Mouse (Mus musculus): ENCODE measurements around the gene Sema3a. TPM values are rescaled to one million over a fixed set of nuclear protein-coding genes. Genes with fewer than 3 reads are reported as not detected.
A peak's percentile ranks its signal among the peaks of the same experiment; 100 is the strongest.

The Sema3a gene
- polyA plus RNA-seq, 1 experiment from 2014 or later: 21.1 TPM

DNA sequence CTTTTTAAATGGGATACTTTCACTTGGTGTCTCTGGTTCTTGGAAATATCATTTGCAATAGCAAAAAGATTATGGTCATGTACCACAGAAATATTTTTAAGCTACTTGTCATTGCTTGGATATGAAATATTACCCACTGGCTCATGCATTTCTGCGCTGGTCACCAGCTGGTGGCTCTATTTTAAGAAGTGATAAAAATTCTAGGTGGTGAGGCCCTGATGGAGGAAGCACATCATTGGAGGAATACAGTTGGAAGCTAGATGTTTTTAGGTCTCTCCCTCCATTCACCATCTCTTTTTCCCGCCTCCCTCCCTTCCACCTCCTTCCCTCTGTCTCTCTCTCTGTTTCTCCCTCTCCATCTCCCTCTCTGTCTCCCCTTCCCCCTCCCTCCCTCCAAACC lies 57.0 kb downstream of the Sema3a start:
- H3K9ac ChIP-seq: no peak overlapping the region
- H3K4me3 ChIP-seq: no peak overlapping the region
- WGBS: 93% methylated on average over 2 of the region's 2 CpGs
- H3K4me1 ChIP-seq: no peaks in the 10 kb centered on the region
- ATAC-seq (ENCODE audit: low FRiP score, low read depth): no peak
- H3K9me3 ChIP-seq: no peaks in the 10 kb centered on the region
- no peak overlapping the region for H3K4me2 ChIP-seq (replicated peaks)
- H3K27ac ChIP-seq: no peak overlapping the region
- no peaks in the 10 kb centered on the region for H3K36me3 ChIP-seq
- no peaks in the 10 kb centered on the region for H3K27me3 ChIP-seq (replicated peaks)

DNA sequence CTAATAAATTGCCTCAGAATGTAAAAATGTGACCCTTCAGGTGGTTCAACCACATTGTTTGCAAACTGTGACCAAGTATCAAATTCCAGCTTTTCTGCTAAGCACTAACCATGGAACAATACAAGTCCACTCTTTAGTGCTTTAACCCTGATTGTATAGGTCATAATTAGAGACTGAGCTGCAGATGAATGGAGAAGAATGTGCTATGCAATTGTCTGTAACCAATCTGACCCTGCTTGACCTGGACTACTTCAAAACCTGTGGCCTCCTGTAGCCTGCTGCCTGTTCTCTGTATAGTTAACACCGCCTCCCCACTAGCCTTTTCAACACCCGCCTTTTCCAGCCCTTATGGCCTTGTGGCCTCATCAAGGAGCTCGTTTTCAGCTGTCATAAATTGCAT lies 72.7 kb downstream of the Sema3a start:
- no peaks in the 10 kb centered on the region for H3K9me3 ChIP-seq
- 7% methylated on average over 3 of the region's 3 CpGs for WGBS
- no peak for ATAC-seq (ENCODE audit: low FRiP score, low read depth)

DNA sequence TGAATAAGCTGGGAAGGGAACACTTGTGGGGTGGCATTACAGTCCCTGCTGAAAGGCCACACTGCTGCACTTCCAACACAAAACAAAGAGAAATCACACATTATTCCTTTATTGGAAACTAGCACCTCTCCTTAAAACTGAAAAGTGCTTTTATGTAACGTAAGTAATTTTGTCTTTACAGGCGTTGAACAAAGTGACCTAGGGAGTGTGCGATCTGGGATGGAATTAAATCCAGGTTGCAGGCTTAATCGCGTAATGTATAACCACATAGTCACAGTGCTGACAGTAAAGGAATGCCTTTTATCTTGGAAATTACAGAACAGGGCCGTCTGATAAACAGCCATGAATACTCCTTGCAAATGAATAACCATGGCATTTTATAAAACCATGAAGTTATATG lies 74.5 kb downstream of the Sema3a start:
- Histone ChIP-seq H3K27me3 (replicated peaks) (no peaks in the 10 kb centered on the region), H3K27ac (no peak overlapping the region), H3K9me3 (no peaks in the 10 kb centered on the region), H3K9ac (no peak overlapping the region), H3K4me3 (no peak overlapping the region), H3K4me1 (no peaks in the 10 kb centered on the region), H3K4me2 (replicated peaks) (no peak overlapping the region), H3K36me3 (no peaks in the 10 kb centered on the region)
- WGBS: 75% methylated on average over 6 of the region's 6 CpGs
- no peak for ATAC-seq (ENCODE audit: low FRiP score, low read depth)

More for the DNA sequence above, 72.7 kb downstream of the Sema3a start:
- Histone ChIP-seq H3K27me3 (replicated peaks) (no peaks in the 10 kb centered on the region), H3K36me3 (no peaks in the 10 kb centered on the region), H3K4me2 (replicated peaks) (no peak overlapping the region), H3K27ac (no peak overlapping the region), H3K4me3 (no peak overlapping the region), H3K9ac (no peak overlapping the region), H3K4me1 (no peaks in the 10 kb centered on the region)

DNA sequence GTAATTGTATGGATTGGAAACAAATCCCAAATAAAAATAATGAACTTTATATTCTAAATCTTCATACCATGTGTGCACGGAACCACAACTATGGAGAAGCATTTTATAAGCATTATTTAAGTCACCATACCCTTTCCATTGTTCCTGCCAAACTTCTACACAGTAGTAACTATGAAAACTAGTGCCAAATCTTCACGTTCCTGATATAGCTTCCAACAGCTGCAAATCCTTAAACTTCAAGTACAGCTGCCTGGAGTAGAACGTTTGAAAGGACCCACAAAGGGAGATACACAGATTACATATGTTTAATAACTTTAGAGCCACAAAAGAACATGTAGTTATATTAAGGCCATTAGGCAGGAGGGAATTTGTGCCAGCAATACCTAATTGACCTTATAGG lies 130.1 kb downstream of the Sema3a start:
- H3K4me2 ChIP-seq (replicated peaks): no peak overlapping the region
- H3K9me3 ChIP-seq: no peaks in the 10 kb centered on the region
- no peaks in the 10 kb centered on the region for H3K4me1 ChIP-seq
- WGBS: 80% methylated on average over 3 of the region's 3 CpGs
- H3K4me3 ChIP-seq: no peak overlapping the region
- no peaks in the 10 kb centered on the region for H3K27me3 ChIP-seq (replicated peaks)
- ATAC-seq (ENCODE audit: low FRiP score, low read depth): no peak
- H3K36me3 ChIP-seq: no peaks in the 10 kb centered on the region
- H3K27ac ChIP-seq: no peak overlapping the region
- H3K9ac ChIP-seq: no peak overlapping the region

DNA sequence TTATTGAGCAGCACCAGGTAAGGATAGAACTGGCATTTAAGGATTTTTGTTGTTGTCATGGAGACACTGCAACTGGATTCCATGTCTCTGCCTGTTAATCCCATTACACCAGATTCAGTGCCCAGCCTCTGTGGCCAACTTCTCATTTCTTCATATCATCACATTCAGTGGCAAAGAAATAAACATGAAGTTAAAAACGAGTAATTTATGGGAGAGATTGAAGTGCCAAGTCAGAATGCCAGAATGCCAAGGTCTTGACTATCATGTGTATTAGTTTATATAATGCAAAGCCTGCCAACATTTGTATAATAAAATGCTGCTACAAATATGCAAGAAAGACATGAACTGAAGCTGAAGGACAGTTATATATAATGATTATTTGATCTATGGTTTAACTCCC lies 131.1 kb downstream of the Sema3a start:
- no peaks in the 10 kb centered on the region for H3K36me3 ChIP-seq
- H3K27ac ChIP-seq: no peak overlapping the region
- no peaks in the 10 kb centered on the region for H3K27me3 ChIP-seq (replicated peaks)
- H3K4me1 ChIP-seq: no peaks in the 10 kb centered on the region
- H3K4me3 ChIP-seq: no peak overlapping the region
- ATAC-seq (ENCODE audit: low FRiP score, low read depth): no peak
- WGBS: 76% methylated on average over 1 of the region's 1 CpGs
- H3K4me2 ChIP-seq (replicated peaks): no peak overlapping the region
- no peak overlapping the region for H3K9ac ChIP-seq
- no peaks in the 10 kb centered on the region for H3K9me3 ChIP-seq

DNA sequence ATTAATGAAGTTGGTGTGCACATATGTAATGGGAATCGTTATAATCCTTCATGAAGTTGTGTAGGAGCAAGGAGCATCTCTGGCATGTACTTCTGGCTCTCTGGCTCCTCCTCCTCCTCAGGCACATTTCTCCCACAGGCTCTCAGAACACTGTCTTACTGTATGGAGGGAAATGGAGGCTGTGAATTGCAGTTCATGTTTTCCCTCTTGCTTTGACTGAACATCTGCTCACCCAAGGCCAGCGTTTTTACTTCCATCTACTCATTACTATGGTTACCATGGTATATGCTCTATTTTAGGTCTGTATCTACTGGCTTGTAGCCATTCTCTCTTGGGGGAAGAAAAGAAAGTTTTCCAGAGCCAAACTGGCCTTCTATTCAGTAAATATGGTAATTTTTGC lies 137.9 kb downstream of the Sema3a start:
- ATAC-seq (ENCODE audit: low FRiP score, low read depth): peak; percentile 59; the same call in 1 of the 2 replicates
- Histone ChIP-seq H3K4me1 (no peaks in the 10 kb centered on the region), H3K9ac (no peak overlapping the region), H3K9me3 (no peaks in the 10 kb centered on the region), H3K36me3 (no peaks in the 10 kb centered on the region), H3K27ac (no peak overlapping the region), H3K4me3 (no peak overlapping the region), H3K4me2 (replicated peaks) (no peak overlapping the region), H3K27me3 (replicated peaks) (no peaks in the 10 kb centered on the region)
- 74% methylated on average over 2 of the region's 2 CpGs for WGBS

DNA sequence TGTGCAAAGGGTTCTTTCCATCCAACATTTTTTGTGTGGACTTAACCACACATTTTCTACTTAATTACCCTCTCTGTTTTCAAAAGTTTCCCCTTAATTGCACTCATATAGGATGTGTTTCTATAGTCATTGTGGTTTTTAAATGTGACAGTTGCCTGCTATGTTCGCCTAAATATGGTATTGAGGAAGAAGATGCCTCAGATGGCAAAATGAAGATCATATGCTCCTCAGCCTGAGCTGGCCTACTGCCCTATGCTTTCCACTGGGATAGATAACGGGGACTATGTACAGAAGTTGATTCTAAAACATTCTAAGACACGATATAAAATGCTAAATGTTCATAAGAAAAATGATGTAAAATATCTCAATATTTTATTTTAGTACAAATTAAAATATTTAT lies 138.3 kb downstream of the Sema3a start:
- H3K4me1 ChIP-seq: no peaks in the 10 kb centered on the region
- ATAC-seq (ENCODE audit: low FRiP score, low read depth): peak; percentile 17; the same call in 1 of the 2 replicates
- H3K9ac ChIP-seq: no peak overlapping the region
- no peaks in the 10 kb centered on the region for H3K27me3 ChIP-seq (replicated peaks)
- 71% methylated on average over 3 of the region's 3 CpGs for WGBS
- no peak overlapping the region for H3K27ac ChIP-seq
- H3K36me3 ChIP-seq: no peaks in the 10 kb centered on the region
- no peak overlapping the region for H3K4me3 ChIP-seq
- H3K9me3 ChIP-seq: no peaks in the 10 kb centered on the region
- H3K4me2 ChIP-seq (replicated peaks): no peak overlapping the region

DNA sequence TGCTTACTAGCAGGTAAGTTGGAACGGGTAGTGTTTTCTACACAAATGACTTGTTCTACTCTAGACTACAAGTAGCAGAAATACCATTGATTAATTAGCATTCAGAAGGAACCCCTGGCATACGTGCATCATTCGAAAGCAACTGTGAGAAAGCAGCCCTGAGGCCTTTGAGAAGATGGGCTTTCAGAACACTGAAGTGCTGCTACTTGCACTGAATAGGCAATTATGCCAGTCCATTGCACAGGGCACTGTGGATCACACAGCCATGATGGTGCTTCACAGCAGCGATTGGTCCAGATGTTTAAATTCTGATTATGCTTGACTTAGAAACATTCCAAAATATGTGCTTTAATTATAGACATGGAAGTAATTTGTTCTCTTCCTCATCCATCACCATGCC lies 187.5 kb downstream of the Sema3a start:
- WGBS: 26% methylated on average over 4 of the region's 4 CpGs
- Histone ChIP-seq H3K4me3 (no peak overlapping the region), H3K27me3 (replicated peaks) (no peaks in the 10 kb centered on the region), H3K27ac (no peak overlapping the region), H3K9me3 (no peaks in the 10 kb centered on the region), H3K36me3 (no peaks in the 10 kb centered on the region), H3K9ac (no peak overlapping the region), H3K4me2 (replicated peaks) (no peak overlapping the region), H3K4me1 (peaks cover 4% of the 10 kb centered on the region)
- ATAC-seq (ENCODE audit: low FRiP score, low read depth): peak; percentile 78

DNA sequence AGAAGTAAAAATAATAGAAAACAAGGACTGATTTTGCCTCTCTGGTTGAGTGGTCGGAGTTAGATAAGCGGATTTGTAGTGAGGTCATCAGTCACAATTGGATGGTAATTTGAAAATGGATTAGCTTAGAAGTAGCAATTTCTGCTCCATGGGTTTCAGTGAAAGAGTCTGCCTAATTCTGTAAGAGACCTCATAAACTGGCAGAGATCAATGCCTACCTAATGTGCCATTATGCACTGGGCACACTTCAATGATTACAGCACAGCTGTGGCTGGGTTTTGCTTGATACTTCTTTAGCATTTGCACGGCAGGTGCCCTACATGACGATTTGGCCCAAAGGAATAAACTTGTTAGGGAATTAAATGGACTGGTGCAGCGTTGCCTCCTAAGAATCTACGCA lies 188.8 kb downstream of the Sema3a start:
- H3K9ac ChIP-seq: no peak overlapping the region
- no peaks in the 10 kb centered on the region for H3K36me3 ChIP-seq
- H3K9me3 ChIP-seq: no peaks in the 10 kb centered on the region
- peak; percentile 83 for ATAC-seq (ENCODE audit: low FRiP score, low read depth)
- H3K27ac ChIP-seq: no peak overlapping the region
- H3K4me2 ChIP-seq (replicated peaks): no peak overlapping the region
- H3K4me1 ChIP-seq: peaks cover 4% of the 10 kb centered on the region
- WGBS: 12% methylated on average over 6 of the region's 6 CpGs
- no peaks in the 10 kb centered on the region for H3K27me3 ChIP-seq (replicated peaks)
- no peak overlapping the region for H3K4me3 ChIP-seq

DNA sequence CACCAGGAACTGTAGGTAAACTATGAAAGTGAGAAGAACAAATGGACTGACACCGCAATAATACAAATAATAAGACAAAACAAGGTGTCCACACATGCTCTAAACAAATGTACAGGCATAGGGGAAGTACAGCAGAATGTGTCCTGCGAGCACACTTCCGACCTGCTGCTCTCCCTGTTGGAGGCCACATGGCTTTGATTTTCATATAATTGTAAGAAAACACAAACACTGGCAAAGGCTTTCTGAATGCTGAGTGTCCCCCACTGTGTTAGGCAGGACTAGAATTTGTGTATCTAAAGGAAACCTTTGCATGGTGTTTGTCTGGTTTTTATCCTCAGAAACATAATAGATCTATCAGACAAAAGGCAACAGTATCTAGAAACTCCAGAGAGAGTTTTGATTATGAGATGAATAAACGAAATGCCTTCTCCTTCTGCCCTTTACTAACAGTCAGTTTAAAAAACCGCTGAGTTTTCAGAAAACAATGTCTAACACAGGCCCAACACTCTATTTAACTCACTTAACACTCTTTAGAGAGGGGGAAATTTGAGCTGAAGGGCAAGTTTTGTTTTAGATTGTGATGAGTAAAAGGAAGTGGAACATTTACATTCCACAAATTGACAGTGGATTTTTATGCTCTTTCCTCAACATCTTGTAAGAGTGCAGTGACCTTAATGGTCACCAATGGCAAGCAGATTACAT lies 193.7 kb downstream of the Sema3a start:
- H3K9ac ChIP-seq: no peak overlapping the region
- H3K4me3 ChIP-seq: no peak overlapping the region
- H3K27ac ChIP-seq: no peak overlapping the region
- ATAC-seq (ENCODE audit: low FRiP score, low read depth): no peak
- no peaks in the 10 kb centered on the region for H3K9me3 ChIP-seq
- no peaks in the 10 kb centered on the region for H3K36me3 ChIP-seq
- no peaks in the 10 kb centered on the region for H3K4me1 ChIP-seq
- WGBS: 55% methylated on average over 5 of the region's 5 CpGs
- H3K27me3 ChIP-seq (replicated peaks): no peaks in the 10 kb centered on the region
- no peak overlapping the region for H3K4me2 ChIP-seq (replicated peaks)

DNA sequence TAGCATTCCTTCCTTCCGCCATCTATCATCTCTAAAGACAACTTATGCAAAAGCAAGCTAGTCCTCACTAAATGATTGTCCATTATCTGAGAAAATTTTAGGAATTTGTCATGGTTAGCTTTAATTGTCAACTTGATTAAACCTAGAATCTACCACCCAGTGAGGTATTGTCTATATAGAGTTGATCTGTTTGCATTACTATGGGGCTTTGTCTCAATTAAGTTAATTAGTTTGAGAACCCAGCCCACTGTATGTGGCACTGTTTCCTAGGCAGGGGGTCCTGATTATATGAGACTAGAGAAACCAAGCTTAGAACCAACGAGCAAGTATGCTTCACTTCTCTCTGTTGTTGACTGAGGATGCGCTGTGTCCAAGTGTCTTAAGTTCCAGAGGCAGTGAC lies 194.9 kb downstream of the Sema3a start:
- H3K9me3 ChIP-seq: no peaks in the 10 kb centered on the region
- H3K4me3 ChIP-seq: no peak overlapping the region
- H3K27me3 ChIP-seq (replicated peaks): no peaks in the 10 kb centered on the region
- no peak overlapping the region for H3K27ac ChIP-seq
- no peak overlapping the region for H3K4me2 ChIP-seq (replicated peaks)
- WGBS: 73% methylated on average over 3 of the region's 3 CpGs
- no peaks in the 10 kb centered on the region for H3K36me3 ChIP-seq
- no peak for ATAC-seq (ENCODE audit: low FRiP score, low read depth)
- H3K4me1 ChIP-seq: no peaks in the 10 kb centered on the region
- H3K9ac ChIP-seq: no peak overlapping the region

DNA sequence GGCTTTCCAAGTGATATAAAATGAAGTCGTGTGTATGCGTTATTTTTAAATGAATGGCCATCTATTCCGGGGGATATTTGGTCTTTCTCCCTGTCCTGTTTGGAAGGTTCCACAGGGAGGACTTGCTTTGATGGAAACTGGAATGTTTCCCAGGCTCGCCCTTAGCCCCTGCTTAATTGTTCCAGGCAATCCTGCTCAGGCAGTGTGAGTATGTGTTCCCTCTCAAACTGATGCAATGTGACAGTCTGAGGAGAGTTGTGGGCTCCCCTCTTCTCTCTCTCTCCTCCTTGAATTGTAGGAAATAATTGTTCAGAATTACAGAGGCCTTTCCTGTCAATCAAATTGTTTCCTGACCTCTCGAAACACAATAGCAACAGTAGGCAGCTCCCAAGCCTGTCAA lies 202.1 kb downstream of the Sema3a start:
- H3K36me3 ChIP-seq: no peaks in the 10 kb centered on the region
- no peak overlapping the region for H3K4me3 ChIP-seq
- H3K27me3 ChIP-seq (replicated peaks): no peaks in the 10 kb centered on the region
- WGBS: 73% methylated on average over 5 of the region's 5 CpGs
- ATAC-seq (ENCODE audit: low FRiP score, low read depth): no peak
- H3K9me3 ChIP-seq: no peaks in the 10 kb centered on the region
- no peak overlapping the region for H3K4me2 ChIP-seq (replicated peaks)
- H3K4me1 ChIP-seq: no peaks in the 10 kb centered on the region
- no peak overlapping the region for H3K9ac ChIP-seq
- no peak overlapping the region for H3K27ac ChIP-seq

DNA sequence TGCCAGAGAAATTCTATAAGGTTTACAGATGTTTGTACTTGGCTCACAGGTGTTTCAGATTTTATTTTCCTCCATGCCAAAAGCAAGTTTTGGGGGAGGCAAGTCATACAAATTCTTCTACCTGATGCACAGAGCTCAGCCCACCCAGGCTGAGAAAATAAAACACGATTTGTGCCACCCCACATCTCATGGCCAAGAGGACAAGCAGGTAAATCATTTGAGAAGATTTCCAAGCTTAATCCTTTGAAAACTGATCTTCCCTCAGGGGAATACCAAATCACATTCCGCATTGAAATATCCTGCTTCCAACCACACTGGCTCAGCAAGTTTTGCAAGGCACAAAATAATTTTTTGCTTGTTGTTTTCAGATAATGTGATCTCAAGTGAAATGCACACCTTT lies 206.2 kb downstream of the Sema3a start:
- ATAC-seq (ENCODE audit: low FRiP score, low read depth): no peak

More for the DNA sequence above, 206.2 kb downstream of the Sema3a start:
- no peak overlapping the region for H3K9ac ChIP-seq
- no peak overlapping the region for H3K4me2 ChIP-seq (replicated peaks)
- H3K27me3 ChIP-seq (replicated peaks): no peaks in the 10 kb centered on the region
- no peaks in the 10 kb centered on the region for H3K4me1 ChIP-seq
- no peak overlapping the region for H3K4me3 ChIP-seq
- H3K36me3 ChIP-seq: no peaks in the 10 kb centered on the region
- 60% methylated on average over 2 of the region's 2 CpGs for WGBS
- no peaks in the 10 kb centered on the region for H3K9me3 ChIP-seq
- no peak overlapping the region for H3K27ac ChIP-seq

Data from neural tube, embryonic 12.5 days (tissue).